Mouse (Mus musculus) inflammation-experienced regulatory T-cells, adult 6 months (primary cell): Measurements from ENCODE around the gene Pecam1. TPM values are rescaled to one million over a fixed set of nuclear protein-coding genes. Genes with fewer than 3 reads are reported as not detected.
A peak's percentile ranks its signal among the peaks of the same experiment; 100 is the strongest.
"Not testable (repeated sequence)": the region's sequence is repeated elsewhere in the genome, so short reads cannot be mapped to it uniquely, and the experiment has no call there.

Experiments
- ATAC-seq: one replicate; pipeline ENCODE4 v1.8.0; 2017
- polyA plus RNA-seq, 3 experiments: library from polyadenylated mRNA; unstranded; fragments of 100-300 nt; shearing (Covaris generic); gene quantifications; one replicate each; pipeline ENCODE4 v1.2.1; 2017

Pecam1 gene
- polyA plus RNA-seq = 100 to 1,000 TPM in 2 of 3 experiments, 10 to 100 TPM in 1; 44.4 to 106 (median 100) TPM

DNA sequence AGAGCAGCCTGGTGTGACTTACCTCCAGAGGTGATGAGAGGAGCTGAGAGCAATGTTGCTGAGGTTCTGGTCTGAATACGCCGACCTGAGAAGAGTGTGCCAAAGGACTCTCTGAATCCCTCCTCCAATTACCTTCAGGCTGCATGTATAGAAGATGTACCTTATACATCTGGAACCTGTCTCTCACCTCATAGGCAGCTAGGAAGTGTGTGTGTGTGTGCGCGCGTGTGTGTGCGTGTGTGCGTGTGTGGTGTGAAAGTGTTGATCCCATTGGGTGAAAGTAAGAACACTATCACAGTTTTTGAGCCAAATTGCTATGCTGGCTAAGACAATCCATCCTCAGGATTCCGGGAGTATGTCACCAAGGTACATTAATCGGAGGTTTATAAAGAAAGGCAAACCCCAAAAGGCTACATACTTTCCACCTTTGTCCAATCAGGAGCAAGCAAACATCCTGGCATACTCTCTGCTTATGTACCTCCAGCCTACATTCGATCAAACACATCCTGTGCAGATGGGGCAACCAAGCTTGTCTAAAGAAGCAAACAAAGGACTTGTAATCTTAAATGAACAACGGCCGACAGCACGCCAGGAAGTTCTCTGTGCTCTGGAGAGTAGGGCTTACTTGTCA, at the start of gene Pecam1:
Gene Pecam1 (minus strand): TSS at position 508 of the 631 bp plus-strand sequence.
- ATAC-seq = peak; percentile 81

DNA sequence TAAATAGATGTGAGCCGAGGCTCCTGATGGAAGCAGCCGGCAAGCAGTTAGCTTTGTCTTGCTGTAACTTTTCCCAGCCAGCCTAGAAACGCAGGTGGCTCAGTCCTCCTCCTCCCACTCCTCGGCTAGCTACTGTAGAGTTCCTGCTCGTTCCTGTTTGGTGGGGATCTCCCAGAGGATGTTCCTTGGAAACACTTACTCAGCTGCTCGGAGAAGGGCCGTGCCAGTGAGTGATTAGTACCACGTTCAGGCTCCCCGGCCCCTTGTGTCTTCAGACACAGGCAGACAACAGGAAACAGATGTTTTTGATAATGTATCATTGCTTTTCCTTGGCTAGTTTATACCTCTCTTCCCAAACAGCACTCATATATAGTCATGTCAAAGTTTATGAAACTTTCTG, 45.3 kb upstream of the Pecam1 start:
- no peak for ATAC-seq

DNA sequence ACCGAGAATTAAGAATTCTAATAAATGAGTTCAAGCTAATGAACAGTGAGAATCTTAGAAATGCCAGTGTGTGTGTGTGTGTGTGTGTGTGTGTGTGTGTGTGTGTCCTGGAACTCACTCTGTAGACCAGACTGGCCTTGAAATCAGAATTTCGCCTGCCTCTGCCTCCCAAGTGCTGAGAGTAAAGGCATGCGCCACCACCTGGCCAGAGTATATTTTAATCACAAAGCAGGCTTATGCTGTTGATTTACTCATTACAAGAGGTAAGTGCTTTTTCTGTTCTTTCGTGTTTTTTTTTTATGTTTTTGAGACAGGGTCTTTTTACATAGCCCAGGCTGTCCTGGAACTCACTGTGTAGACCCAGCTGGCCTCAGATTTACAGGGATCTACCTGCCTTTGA, 43.4 kb upstream of the Pecam1 start:
- no peak for ATAC-seq

DNA sequence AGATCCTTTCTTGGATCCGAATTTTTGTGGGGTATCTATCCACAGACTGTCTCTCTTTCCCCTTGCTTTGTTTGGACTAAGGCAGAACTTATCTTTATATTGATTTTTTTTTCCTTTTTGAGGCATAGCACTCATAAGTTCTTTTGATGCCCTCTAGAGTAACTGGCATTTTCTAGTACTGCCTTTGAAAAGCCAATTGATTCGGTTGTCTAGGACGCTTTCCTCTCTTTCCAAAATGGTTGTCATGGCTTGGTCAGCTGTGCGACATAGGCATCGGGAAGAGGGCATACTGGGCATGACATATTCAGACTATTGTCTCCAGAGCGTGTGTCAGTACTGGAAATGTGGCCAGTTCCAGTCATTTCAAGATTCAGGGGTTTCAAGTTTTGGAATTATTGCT, 39.2 kb upstream of the Pecam1 start:
- no peak for ATAC-seq

DNA sequence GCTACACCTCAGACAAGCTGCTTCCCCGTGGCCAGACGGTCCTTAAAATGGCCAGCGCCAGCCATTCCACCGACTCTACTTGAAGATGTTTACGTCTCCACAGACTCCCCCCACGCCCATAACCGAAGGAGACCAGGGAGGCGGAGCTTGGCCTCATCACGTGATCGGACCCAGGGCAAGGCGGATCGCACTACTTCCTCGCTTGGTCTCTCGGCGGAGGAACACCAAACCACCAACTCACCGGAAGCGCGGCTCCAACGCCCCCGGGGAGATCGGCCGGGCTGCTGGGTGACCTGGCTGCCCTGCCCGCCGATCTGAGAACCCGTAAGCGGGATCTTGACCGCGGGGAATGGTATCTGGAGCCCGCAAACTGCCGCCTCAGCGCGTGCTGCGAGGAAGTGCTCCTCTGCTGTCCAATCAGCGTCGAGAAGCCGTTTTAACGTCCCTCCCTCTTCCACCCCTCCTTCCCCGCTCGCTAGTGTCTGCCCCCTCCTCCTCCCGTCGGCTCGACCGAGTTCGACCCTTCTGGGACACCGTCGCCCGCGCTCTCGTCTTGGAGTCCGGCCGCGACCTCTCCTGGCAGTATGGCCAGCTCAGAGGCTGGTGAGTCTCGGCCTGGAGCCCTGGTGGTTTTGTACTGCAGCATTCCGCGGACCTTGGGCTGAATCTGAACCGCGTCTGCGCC, 38.5 kb upstream of the Pecam1 start, which contains the start of the genes Ddx5 and Cep95:
Gene Ddx5 (minus strand): TSS at position 411 of the 685 bp plus-strand sequence.
Gene Cep95 (plus strand): TSS at position 478 of the 685 bp plus-strand sequence.
- ATAC-seq = peak; percentile 61

DNA sequence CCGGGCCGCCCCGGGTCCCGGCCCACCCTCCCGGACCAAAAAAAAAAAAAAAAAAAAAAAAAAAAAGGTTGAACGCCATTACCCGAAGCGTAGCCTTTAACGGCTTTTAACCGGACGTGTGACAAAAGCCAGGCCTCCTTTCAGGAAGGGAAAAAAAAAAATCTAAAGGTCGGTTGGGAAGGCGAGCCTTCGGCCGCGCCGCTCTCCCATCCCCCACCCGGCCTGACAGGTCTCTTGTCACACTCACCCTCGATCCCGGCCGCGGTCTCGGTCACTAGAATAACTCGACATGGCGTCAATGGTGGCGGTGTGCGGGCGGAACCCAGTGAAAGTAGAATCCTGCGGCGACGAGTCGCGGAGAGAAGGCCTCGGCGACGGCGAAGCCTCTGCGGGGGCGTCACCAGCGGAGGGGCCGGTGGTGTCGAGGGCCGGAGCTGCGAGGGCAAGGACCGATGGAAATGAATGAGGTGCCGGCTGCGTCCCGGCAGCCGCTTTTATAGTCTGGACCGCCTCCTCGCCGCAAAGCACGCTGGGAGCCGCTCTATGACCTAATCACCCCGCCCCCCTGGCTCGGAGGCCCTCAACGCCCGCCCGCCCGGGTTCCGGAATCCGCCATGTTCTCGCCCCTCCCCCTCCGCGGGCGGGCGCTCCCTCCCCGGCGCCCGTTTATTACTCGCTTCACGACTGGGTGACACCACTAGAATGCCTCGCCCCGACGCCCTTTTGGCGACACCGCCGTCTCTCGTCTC, 37.8 kb upstream of the Pecam1 start:
- ATAC-seq = peak; percentile 39

DNA sequence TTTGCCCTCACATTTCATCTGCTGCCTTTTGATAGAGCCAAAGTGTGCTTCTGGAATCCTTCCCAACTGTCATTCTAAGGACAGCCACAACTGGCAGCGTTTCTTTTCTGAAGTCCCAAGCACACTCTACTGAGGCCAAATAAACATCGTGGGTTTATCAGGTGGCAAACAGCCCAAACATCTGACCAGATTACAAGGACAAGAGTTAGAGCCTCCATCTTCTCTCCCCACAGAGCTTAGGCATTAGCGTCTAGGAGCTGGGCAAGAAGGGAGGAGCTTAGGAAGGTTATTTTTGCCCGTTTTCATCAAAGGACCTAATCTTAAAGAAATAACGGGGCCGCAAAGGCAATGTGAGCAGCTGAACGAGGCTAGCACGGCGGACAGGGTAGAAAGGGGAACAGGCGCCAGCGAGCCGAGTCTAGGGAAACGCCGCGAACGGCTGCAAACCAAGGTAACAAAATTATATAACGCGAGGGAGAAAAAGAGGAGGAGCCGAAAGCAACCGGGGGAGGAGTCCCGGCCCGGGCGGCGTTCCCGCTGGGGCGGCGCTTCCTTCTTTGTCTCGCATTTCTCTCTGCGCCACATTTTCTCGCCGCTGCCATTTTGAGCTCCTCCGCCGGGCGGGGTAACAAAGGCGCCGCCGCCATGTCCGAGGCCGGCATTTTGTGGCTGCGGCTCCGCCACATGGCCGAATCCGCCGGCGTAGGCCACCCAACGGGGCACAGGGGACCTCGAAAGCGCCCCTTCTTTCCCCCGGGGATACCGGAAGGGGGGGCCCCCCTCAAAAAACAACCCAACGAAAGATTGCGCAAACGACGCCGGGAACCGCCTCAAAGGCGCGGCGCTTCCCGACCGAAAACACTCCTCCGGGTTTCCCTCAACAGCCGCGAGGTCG, 37.0 kb upstream of the Pecam1 start:
- ATAC-seq = peak; percentile 29

DNA sequence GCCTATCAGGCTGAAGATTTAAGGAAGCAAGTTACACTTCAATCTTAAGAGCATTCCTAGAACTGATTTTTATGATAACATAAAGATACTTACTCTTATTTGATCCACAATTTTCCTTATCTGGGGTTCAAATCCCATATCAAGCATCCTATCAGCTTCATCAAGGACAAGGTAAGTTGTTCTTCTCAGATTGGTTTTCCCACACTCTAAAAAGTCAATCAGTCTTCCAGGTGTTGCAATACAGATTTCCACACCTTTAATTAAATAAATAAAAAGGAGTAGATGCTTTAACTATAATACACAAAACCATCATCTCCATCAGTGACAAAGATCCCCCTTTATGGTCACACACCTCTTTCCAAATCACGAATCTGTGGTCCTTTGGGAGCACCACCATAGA, 34.6 kb upstream of the Pecam1 start:
- no peak for ATAC-seq

DNA sequence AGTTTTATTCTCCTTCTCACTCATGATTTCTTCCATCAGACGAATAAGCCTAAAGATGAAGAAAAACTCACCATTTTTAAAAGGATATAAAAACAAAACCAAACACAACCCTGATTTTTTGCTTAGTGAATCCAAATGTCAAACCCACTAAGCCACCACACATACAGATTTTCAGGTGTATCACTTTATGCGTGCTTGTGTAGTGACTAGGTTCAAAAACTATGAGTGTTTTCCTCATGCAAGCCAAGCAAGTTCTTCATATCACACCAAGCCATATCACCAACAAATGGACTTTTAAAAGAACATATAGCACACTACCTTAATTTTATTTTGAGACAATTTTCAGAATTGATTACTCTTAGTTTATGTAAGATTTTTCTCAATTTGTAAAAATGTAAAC, 34.0 kb upstream of the Pecam1 start:
- ATAC-seq = no peak

DNA sequence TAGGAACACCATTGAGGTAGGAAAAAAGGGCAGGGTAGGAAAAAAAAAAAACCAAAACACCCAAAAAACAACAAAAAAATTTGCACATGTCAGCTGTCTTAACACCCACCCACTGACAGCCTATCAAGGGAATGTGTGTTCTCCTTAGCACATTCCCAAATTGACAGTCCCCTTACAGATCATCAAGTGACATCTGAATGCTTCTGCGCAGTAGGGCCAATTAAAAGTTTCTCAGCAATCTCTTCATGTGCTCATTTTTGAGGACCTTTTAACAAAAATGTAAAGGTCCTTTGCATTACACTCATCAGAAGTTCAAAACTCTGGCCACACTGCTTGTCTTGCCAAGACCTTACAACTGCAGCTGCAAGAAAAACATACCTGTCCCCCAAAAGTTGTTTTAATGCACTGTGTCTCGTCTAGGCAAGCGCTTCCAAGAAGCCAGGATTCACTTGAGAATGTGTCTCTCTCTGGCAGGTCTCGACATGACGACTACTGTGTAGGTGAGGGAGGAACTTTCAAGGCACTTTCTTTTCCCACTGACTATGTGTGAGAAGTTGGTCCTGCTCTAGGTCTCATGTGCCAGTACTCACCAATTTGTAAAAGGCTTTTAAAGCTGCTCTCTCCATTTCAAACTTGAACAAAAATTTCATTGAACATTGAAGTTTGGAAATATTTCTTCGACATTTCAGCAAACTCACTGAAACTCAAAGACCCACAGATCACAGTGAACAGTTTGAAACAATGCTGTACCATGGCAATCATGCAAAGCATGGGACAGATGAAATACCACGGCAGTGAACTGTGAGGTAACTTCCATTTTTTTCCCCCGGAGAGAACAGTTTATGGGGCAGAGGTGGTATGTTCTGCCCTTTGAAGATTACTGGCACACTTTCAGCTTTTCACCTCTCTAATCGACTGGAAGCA, 32.7 kb upstream of the Pecam1 start:
- no peak for ATAC-seq

DNA sequence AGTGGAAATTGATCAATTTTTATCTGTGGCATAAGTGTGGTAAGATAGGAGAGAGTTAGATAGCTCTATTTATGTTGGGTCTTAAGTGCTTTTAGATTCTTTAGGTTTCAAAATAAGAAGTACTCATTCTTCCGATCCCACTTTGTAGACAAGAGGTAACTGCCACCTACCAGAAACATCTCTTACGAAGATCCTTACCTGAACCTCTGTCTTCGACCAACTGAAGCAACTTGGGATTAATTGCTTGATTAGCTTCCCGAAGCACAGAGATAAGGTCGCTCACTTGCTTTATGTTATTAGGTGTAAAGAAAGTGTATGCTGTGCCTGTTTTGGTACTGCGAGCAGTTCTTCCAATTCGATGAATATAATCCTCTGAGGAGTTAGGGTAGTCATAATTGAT, 31.8 kb upstream of the Pecam1 start:
- not testable (repeated sequence) for ATAC-seq

DNA sequence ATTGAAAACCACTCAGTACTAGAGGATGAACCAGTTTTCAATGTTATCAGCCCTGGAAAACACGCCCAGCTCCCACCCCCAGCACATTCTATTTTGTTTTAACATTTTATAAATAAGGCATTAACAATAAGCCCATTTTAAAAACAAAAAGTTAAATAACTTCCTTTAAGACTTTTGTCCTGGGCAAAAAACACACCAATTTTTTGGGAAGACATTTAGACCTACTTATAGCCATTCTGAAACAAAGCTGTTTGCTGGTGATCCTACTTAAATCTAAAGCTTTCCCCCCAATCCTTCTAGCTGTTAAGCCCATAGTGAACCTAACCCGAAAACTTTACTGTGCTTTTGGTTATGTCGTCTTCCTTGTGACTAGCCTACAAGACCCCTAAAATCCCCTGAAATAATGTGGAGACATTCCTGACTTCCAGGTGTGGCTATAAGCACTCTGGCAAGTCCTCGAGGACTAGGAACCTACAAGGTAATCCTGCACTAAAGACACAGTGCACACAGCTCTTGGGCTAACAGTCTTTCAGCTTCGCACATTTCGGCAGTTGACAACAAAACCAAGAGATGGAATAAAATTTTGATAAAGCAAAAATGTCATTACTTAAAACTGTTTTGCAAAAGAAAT, 30.3 kb upstream of the Pecam1 start:
- ATAC-seq = no peak

DNA sequence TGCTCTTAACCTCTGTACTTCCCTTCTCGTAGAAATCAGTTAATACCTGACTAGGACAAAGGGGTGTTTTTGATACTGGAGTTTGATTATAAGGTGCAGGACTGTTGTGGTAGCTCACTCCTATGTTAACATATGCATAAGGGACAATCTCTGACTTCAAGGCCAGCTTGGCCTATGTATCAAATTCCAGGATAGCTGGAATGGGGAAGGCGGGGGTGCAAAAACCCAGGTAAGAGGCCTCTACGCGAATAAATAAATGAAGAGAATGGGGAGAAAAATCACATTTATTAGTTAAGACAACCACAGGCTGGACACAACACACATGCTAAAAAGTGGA, 29.6 kb upstream of the Pecam1 start:
- no peak for ATAC-seq

DNA sequence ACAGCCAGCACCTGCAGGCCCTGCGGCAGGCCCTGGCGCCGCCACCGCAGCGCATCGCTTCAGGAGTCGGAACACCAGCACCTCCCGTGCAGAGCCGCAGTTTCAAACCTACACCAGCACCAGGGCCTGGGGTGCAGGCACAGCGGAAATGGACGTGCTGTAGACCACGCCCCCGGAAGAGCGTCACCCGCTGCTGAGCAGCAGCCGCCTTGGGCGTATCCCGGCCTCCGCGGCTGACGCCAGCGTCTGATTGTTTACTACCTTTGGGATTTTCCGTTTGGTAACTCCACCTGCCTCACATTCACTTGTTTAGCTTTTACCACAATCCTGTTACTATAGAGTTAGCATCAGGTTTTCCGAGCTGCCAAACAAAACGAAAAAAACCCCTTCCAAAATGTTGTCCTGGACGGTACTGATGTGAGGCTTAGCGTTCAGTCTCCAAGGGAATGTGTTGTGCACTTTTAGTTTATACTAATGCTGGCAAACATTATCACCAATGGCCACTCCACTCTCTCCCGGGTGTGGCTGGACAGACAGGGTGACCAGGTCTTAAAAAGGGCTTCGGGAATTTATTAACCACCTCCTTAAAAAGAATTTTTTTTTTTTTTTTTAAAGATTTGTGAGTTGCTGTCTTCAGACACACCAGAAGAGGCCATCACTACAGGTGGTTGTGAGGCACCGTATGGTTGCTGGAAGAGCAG, 29.1 kb upstream of the Pecam1 start, which contains the start of gene Polg2:
Gene Polg2 (minus strand): TSS at position 150 of the 701 bp plus-strand sequence.
- ATAC-seq = peak; percentile 85

DNA sequence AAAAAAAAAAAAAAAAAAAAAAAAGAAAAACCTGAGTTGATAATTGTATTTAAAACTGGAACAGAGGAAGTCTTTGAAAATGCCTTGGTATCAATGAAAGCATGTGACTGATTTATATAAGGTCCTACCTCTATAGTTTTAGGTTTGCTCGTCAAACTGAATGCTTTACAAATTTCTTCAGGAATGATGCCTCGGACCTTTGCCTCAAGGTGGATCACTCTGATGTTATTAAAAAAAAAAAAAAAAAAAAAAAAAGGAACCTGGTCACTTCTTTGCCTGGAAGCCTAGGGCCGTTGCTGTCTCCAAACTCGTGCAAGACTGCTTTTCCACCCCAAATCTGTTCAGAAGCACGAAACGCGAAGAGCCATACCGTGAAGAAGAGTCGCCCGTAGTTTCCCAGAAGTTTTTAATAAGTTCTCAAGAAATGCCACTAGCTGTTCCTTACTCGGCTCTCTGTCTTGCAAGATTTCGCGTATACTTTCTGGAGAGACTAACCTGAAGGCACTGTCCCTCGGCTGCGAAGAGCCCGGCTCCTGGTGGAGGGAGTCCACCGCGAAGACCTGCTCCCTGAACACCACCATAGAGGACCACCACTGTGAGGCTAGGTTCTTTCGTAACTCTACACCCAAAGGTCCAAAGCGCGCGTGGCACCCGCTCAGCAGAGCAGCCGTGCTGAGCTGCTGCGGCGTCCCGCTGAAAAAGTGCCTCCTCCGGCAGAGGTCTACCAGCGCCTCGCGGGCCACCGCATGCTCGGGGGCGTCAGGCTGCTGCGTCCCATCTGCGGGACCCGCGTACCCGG, 28.4 kb upstream of the Pecam1 start:
- ATAC-seq = peak; percentile 17

DNA sequence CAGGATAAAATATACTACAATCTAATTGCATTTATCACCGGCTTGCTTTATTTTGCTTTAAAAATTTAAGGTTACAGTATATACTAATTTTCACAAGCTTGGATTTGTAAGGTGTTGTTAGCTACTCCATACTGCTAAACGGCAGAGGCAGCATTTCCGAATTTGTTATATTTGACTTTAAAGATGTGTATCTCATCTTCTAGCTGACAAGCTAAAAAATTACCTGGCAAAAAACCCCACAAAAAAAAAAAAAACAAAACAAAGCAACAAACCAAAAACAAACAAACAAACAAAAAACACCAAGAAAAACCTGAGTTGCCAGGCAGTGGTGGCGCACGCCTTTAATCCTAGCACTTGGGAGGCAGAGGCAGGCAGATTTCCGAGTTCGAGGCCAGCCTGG, 27.7 kb upstream of the Pecam1 start:
- no peak for ATAC-seq

DNA sequence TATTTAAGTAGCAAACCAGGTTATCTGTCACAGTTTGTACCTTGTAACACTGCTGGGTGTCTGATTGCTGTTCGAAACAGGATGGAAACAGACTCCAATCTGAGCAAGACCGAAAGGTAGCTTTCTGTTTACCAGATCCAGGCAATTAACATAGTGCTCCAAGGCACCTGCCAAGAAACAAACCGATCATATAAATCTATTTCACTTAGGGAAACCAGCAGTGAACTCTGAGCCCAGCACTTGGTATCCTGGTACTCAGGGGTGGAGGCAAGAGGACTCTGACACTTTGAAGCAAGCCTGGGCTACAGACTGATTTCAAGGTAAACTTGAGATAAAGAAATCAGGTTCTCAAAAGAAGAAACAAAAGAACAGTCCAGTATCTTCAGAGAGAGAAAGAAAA, 27.0 kb upstream of the Pecam1 start:
- ATAC-seq = no peak

DNA sequence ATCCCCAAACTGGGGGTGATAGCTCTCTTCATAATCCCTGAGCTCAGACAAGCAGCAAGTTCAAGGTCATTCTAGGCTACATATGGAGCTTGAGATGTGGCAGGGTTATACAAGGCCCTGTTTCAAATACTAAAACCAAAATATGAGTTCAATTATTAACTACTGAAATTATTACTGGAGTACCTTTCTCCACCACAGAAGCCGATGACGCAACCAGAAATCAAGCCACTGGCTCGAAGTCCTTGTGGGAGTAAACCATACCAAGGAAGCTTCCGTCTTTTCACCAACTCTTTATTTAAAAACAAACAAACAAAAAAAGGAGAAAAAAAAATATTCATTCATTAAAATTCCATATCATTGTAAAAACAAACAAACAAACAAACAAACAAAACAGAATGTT, 26.5 kb upstream of the Pecam1 start:
- ATAC-seq = no peak

DNA sequence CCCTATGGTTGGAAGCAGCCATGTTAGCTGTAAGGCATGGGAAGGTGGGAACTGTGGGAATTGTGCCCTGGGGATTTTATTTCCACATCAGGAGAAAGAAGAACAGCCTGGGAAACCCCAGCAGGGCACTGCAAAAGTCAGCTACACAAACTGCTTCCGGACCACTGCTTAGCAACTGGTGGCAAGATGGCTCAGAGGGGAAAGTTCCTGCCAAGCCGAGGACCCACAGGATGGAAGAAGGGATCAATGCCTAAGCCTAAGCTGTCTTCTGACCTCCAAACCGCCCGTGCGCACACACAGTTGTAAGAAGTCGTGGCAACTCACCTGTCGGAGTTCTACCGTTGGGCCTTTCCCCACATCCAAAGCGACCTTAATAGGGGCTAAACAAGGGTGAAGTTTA, 22.6 kb upstream of the Pecam1 start:
- no peak for ATAC-seq
